Mouse (Mus musculus): ENCODE measurements at regions not wholly inside any gene's neighbourhood (a gene's known extent, or its start where the extent isn't known, plus 50 kb on each side); places are given as distances from the start of the nearest gene placed in this dataset.

- no peak for TF ChIP-seq FLI1 (IDR thresholded peaks at IDR 0.05; ENCODE audit: low read length)
- TF ChIP-seq GATA1 (IDR thresholded peaks at IDR 0.05; ENCODE audit: borderline replicate concordance, low read length), result no peak
Observed at GRCm38 (mm10) chr15:90065768-90066167, 158.3 kb upstream of the Alg10b start.

All from megakaryocyte, embryonic 14.5 days (primary cell).